Mouse (Mus musculus) stomach, embryonic 14.5 days (tissue): ENCODE results near the gene Zfp105. TPM values are rescaled to one million over a fixed set of nuclear protein-coding genes. Genes with fewer than 3 reads are reported as not detected.

ENCODE experiments used
- ATAC-seq: fragments of 200-750 bp; cut with Nextera tagmentation; 2 replicates; pipeline ENCODE4 v1.8.0; 2017; ENCODE audit warnings: low read depth, moderate TSS enrichment; ENCODE audit not compliant: insufficient number of reproducible peaks, insufficient read depth, low FRiP score
- H3K27ac ChIP-seq: fragments of 300-500 bp; sonication (generic); 2 replicates; pipeline ENCODE4 v1.5.1; 2014; ENCODE audit warnings: mild to moderate bottlenecking, low read length, moderate library complexity, mixed read lengths
- H3K27me3 ChIP-seq: fragments of 300-500 bp; sonication (generic); 2 replicates; pipeline ENCODE4 v1.6.1; 2014; ENCODE audit warnings: low read length, control low read depth, mixed read lengths; ENCODE audit not compliant: control insufficient read depth, insufficient read depth
- H3K36me3 ChIP-seq: fragments of 300-500 bp; sonication (generic); 2 replicates; pipeline ENCODE4 v1.6.1; 2014; ENCODE audit warnings: mild to moderate bottlenecking, control low read depth, low read length, moderate library complexity, mixed read lengths; ENCODE audit not compliant: control insufficient read depth, insufficient read depth
- H3K4me1 ChIP-seq: fragments of 300-500 bp; sonication (generic); 2 replicates; pipeline ENCODE4 v1.6.1; 2014; ENCODE audit warnings: low read length, control low read depth, mixed read lengths; ENCODE audit not compliant: control insufficient read depth, insufficient read depth
- H3K4me2 ChIP-seq: fragments of 300-500 bp; sonication (generic); replicated peaks from 2 replicates; pipeline ENCODE4 v1.6.1; 2014; ENCODE audit warnings: low read depth, low read length, control low read depth
- H3K4me3 ChIP-seq: fragments of 300-500 bp; sonication (generic); 2 replicates; pipeline ENCODE4 v1.5.1; 2014; ENCODE audit warnings: low read depth, low read length, control low read depth
- H3K9ac ChIP-seq: fragments of 300-500 bp; sonication (generic); replicated peaks from 2 replicates; pipeline ENCODE4 v1.6.1; 2014; ENCODE audit warnings: low read depth, mild to moderate bottlenecking, control low read depth, low read length, moderate library complexity, mixed read lengths
- H3K9me3 ChIP-seq: fragments of 300-500 bp; sonication (generic); 2 replicates; pipeline ENCODE4 v1.6.1; 2016; ENCODE audit warnings: low read depth, low read length, control low read depth; ENCODE audit not compliant: control insufficient read depth
- WGBS: fragments of 180-500 bp; shearing (Covaris S2); extraction: QIAGEN DNeasy Blood & Tissue Kit; methylation state at CpG from one replicate; pipeline ENCODE4 v1.1.7; 2014; 5-methylcytosine and 5-hydroxymethylcytosine counted together
- polyA plus RNA-seq: library from polyadenylated mRNA; unstranded; fragments of >200 nt; fragmentation: Nextera tagmentation; extraction: Ambion mirVana; gene quantifications from 2 replicates; pipeline ENCODE4 v1.2.1, GENCODE M21; 2014

The Zfp105 gene
- 17.8 and 21.1 TPM in 2 replicates for polyA plus RNA-seq

- peak; percentile 97 for ATAC-seq
Measured at GRCm38 (mm10) chr9:122922936-122923381, at the start of gene Zfp105. Gene Zfp105 (plus strand): TSS chr9:122923072.

GRCm38 (mm10) chr9:122874653-122875052 lies 48.2 kb upstream of the Zfp105 start:
- no peaks in the 10 kb centered on the region for H3K36me3 ChIP-seq
- WGBS, result 50% methylated on average over 1 of the region's 1 CpGs
- H3K9ac ChIP-seq, result no peak overlapping the region
- no peaks in the 10 kb centered on the region for H3K27me3 ChIP-seq
- H3K27ac ChIP-seq, result no peak overlapping the region
- no peak for ATAC-seq
- H3K4me3 ChIP-seq, result no peak overlapping the region
- no peaks in the 10 kb centered on the region for H3K9me3 ChIP-seq
- no peaks in the 10 kb centered on the region for H3K4me1 ChIP-seq
- H3K4me2 ChIP-seq, result no peak overlapping the region

More at GRCm38 (mm10) chr9:122922936-122923381, at the start of gene Zfp105:
- no peaks in the 10 kb centered on the region for H3K27me3 ChIP-seq
- H3K4me1 ChIP-seq, result peaks cover 4% of the 10 kb centered on the region; the same call in 1 of the 2 replicates
- H3K36me3 ChIP-seq, result peaks cover 33% of the 10 kb centered on the region
- H3K27ac ChIP-seq, result peak within 1 kb of the TSS; percentile 82
- WGBS, result under 1% methylated on average over 43 of the region's 43 CpGs
- peak within 1 kb of the TSS; percentile 62 for H3K4me3 ChIP-seq
- H3K4me2 ChIP-seq, result peak within 1 kb of the TSS; percentile 60
- H3K9me3 ChIP-seq, result no peaks in the 10 kb centered on the region
- H3K9ac ChIP-seq, result peak within 1 kb of the TSS; percentile 90

- ATAC-seq, result 0 out of 2 replicates have a peak, but pooled peaks have one; percentile 49
Measured at GRCm38 (mm10) chr9:122875145-122875544, 47.7 kb upstream of the Zfp105 start.

GRCm38 (mm10) chr9:122885385-122885784 lies 37.5 kb upstream of the Zfp105 start, which contains the start of gene Zkscan7:
Gene Zkscan7 (plus strand): TSS chr9:122885685.
- Histone ChIP-seq H3K36me3 (no peaks in the 10 kb centered on the region), H3K4me2 (peak within 1 kb of the TSS; percentile 84), H3K9me3 (no peaks in the 10 kb centered on the region; the same call in 1 of the 2 replicates), H3K27ac (no peak within 1 kb of the TSS), H3K9ac (no peak within 1 kb of the TSS), H3K4me3 (peak within 1 kb of the TSS; percentile 56), H3K4me1 (peaks cover 2% of the 10 kb centered on the region; the same call in 1 of the 2 replicates), H3K27me3 (no peaks in the 10 kb centered on the region)
- 82% methylated on average over 3 of the region's 3 CpGs for WGBS
- ATAC-seq, result no peak

More at GRCm38 (mm10) chr9:122875145-122875544, 47.7 kb upstream of the Zfp105 start:
- H3K27ac ChIP-seq, result no peak overlapping the region
- H3K9me3 ChIP-seq, result no peaks in the 10 kb centered on the region
- no peak overlapping the region for H3K4me2 ChIP-seq
- no peaks in the 10 kb centered on the region for H3K4me1 ChIP-seq
- no peak overlapping the region for H3K9ac ChIP-seq
- no peaks in the 10 kb centered on the region for H3K36me3 ChIP-seq
- 85% methylated on average over 2 of the region's 2 CpGs for WGBS
- H3K27me3 ChIP-seq, result no peaks in the 10 kb centered on the region
- H3K4me3 ChIP-seq, result no peak overlapping the region

GRCm38 (mm10) chr9:122886372-122887179 lies 36.3 kb upstream of the Zfp105 start:
- WGBS, result 7% methylated on average over 54 of the region's 54 CpGs
- Histone ChIP-seq H3K27me3 (no peaks in the 10 kb centered on the region), H3K4me2 (peak overlapping the region; percentile 84), H3K27ac (no peak overlapping the region), H3K36me3 (no peaks in the 10 kb centered on the region), H3K4me3 (peak overlapping the region; percentile 56), H3K4me1 (peaks cover 2% of the 10 kb centered on the region; the same call in 1 of the 2 replicates), H3K9me3 (no peaks in the 10 kb centered on the region; the same call in 1 of the 2 replicates), H3K9ac (peak overlapping the region; percentile 69)
- ATAC-seq, result peak; percentile 82; the same call in 1 of the 2 replicates

- Histone ChIP-seq H3K4me2 (no peak overlapping the region), H3K4me1 (no peaks in the 10 kb centered on the region), H3K9me3 (peaks cover 1% of the 10 kb centered on the region; the same call in 1 of the 2 replicates), H3K27me3 (no peaks in the 10 kb centered on the region), H3K27ac (no peak overlapping the region), H3K9ac (no peak overlapping the region), H3K36me3 (no peaks in the 10 kb centered on the region), H3K4me3 (no peak overlapping the region)
- no peak for ATAC-seq
- WGBS, result 91% methylated on average over 2 of the region's 2 CpGs
Measured at GRCm38 (mm10) chr9:122901047-122901446, 21.8 kb upstream of the Zfp105 start.

- WGBS, result 17% methylated on average over 32 of the region's 32 CpGs
- H3K27me3 ChIP-seq, result no peaks in the 10 kb centered on the region
- peak overlapping the region; percentile 47 for H3K9ac ChIP-seq
- peak; percentile 92 for ATAC-seq
- peak overlapping the region; percentile 76 for H3K4me2 ChIP-seq
- H3K27ac ChIP-seq, result no peak overlapping the region
- H3K9me3 ChIP-seq, result no peaks in the 10 kb centered on the region
- H3K4me3 ChIP-seq, result peak overlapping the region; percentile 56
- H3K36me3 ChIP-seq, result no peaks in the 10 kb centered on the region
- no peaks in the 10 kb centered on the region for H3K4me1 ChIP-seq
Measured at GRCm38 (mm10) chr9:122902717-122903535, 19.9 kb upstream of the Zfp105 start.

GRCm38 (mm10) chr9:122922436-122922835 lies 436 bp upstream of the Zfp105 start:
- Histone ChIP-seq H3K36me3 (peaks cover 28% of the 10 kb centered on the region), H3K4me2 (peak overlapping the region; percentile 60), H3K9me3 (no peaks in the 10 kb centered on the region), H3K9ac (peak overlapping the region; percentile 90), H3K27me3 (no peaks in the 10 kb centered on the region), H3K27ac (no peak overlapping the region), H3K4me3 (peak overlapping the region; percentile 62), H3K4me1 (peaks cover 4% of the 10 kb centered on the region; the same call in 1 of the 2 replicates)
- WGBS, result 26% methylated on average over 3 of the region's 3 CpGs
- ATAC-seq, result no peak
